Mouse (Mus musculus) yolk sac, embryonic 10.5 days (tissue): ENCODE data around the gene Efnb2.
A peak's percentile ranks its signal among the peaks of the same experiment; 100 is the strongest.

ENCODE experiments used
- DNase-seq: peaks from one replicate; pipeline ENCODE4 v3.0.0-alpha.2; 2017; ENCODE audit warnings: low spot score

Efnb2 gene

DNA sequence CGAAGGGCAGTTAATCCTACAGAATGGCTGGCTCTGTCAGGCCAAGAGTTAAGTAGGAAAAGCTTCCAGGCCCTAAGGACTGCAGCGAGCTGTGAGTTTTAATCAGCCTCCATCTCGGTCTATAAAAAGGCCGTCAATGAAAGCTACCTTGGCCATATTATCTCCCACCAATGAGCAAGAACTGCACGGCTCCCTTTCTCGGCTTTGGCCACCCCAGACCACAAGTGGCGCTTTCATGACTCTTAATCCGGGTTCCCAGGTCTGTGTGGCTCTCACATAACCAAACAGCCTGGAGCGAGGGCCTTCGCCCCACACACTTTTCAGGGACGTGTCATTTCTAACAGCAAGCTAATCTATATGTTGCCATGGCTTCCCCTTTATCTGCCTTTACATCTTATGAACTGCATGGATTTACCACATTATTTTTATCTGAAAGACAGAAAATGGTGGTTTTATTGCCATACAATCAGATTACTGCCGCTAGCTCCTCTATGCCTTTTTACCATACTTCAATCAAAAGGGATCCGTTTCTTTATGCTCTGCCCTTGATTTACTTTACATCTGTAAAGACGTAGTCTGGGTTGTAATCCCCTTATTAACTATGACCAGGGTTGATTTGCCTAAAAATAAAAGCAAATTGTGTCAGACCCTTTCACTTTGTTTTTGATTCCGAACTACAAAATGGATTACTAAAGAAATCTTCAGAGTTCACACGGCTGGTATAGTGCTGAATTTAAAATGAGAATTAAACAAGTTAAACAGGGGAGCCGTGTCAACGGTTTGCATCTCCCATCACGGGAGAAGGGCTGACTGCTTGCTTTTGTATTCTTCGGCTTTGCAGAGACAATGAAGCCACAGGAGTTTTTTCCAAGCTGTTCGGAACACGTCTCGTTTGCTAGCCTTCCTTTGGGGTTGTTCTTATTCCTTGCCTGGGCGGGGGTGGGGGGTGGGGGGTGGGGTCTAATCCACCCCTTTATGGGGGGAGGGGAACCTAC, 5.4 kb downstream of the Efnb2 start:
- DNase-seq: no peak

- no peak for DNase-seq
These were observed 7.0 kb downstream of the Efnb2 start for GRCm38 (mm10) chr8:8653906-8654489.

- no peak for DNase-seq
These were observed 7.7 kb downstream of the Efnb2 start for GRCm38 (mm10) chr8:8653343-8653742.

DNA sequence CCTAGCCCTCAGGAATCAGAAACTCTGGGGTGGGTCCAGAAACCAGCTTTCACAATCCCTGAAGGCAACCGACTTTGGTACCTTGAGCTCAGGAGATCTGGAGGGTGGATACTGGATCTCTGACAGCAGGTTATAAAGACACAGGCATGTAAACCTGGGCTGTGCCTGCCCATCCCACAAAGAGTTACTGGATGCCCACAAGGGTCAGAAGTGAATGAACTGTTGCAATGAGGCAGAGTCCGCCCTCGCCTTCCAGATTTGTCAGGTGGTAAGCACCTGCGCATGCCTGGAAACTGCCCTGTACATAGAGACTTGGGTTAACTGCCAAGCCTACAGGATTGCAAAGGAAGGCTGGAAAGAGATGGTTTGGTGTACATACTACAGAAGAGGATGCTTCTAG, 8.7 kb downstream of the Efnb2 start:
- no peak for DNase-seq

GRCm38 (mm10) chr8:8649944-8650343, 11.1 kb downstream of the Efnb2 start:
- no peak for DNase-seq

DNA sequence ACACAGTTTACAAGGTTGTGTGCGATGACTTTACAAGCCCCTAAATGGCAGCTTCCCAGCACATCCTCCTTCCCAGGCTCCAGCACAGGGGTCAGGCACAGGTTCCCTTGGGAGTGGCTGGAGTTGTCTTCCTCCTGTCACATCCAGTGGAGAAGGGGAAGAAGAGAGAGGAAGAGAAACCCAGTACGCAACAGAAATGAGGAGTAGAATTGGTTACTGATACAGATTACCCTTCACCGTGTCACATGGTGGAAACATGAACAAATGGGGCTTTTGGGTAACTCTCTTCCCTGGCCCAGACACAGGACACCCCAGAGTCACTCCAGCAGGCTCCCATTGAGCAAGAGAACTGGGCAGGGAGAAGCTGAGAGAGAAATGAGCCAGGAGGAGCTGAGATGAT, 11.5 kb downstream of the Efnb2 start:
- DNase-seq: no peak

GRCm38 (mm10) chr8:8648686-8649085, 12.4 kb downstream of the Efnb2 start:
- no peak for DNase-seq

DNA sequence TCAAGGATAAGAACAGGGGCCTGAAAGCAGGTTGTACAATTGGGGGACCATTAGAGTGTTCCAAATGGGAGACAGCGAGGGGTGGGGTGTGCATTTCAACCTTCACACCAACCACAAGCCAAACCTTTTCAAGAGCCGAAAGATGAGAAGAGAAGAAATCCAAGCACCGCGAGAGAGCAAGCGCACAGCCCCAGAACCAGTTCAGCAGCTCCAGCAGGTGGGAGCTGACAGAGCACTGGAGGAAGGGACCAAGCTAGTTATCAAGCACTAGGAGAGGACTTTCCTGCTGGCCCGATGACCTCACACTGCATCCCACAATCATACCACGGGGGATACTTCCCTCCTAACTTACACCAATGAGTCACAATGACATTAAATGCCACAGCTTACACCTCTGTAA, 13.2 kb downstream of the Efnb2 start:
- DNase-seq: no peak

DNA sequence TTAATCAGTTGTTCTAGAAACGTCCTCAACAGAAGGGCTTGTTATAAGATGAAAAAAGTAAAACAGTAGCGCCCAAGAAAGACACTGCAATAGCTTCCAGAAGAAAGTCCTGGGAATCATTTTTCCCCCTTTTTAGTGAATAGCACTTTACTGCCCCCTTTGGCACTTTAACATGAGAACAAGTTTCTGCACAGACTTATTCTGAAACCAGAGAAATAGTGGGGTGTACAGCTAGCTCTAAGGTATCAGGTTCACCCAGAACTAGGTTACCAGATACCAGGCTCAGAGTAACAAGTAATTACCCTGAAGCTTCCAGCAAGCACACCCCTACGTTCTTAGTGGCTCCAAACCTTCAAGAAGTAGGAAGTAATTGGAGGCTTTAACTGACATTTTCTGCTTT, 13.7 kb downstream of the Efnb2 start:
- DNase-seq: no peak

- no peak for DNase-seq
These were observed 16.7 kb downstream of the Efnb2 start for GRCm38 (mm10) chr8:8644160-8644915.

- no peak for DNase-seq
These were observed 20.8 kb downstream of the Efnb2 start for GRCm38 (mm10) chr8:8640264-8640588.

- DNase-seq: no peak
These were observed 21.3 kb downstream of the Efnb2 start for GRCm38 (mm10) chr8:8639569-8640263.

GRCm38 (mm10) chr8:8631394-8631793, 29.6 kb downstream of the Efnb2 start:
- no peak for DNase-seq

GRCm38 (mm10) chr8:8624017-8624416, 37.0 kb downstream of the Efnb2 start:
- no peak for DNase-seq

DNA sequence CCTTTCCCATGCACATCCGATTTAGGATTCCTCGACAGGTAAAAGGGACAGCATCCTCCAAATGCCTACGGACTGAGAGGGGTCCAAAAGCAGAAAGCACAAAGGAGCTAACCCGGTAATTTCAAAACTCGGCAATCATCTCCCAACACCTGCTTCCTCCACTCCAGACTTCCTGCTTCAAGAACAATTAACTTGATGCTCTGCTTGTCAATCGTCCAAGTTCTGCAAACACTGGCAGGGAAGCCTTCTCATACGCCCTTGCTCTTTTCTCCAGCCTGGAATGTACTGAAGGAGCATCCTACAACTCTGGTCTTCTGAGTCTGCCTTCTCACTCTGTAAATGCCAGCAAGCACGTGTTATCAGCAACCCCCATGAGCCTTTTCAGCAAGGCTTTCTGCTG, 37.6 kb downstream of the Efnb2 start:
- no peak for DNase-seq

GRCm38 (mm10) chr8:8622476-8622875, 38.6 kb downstream of the Efnb2 start:
- DNase-seq: no peak

- DNase-seq: no peak
These were observed 39.0 kb downstream of the Efnb2 start for GRCm38 (mm10) chr8:8622031-8622430.

- DNase-seq: no peak
These were observed 39.7 kb downstream of the Efnb2 start for GRCm38 (mm10) chr8:8621236-8621917.

DNA sequence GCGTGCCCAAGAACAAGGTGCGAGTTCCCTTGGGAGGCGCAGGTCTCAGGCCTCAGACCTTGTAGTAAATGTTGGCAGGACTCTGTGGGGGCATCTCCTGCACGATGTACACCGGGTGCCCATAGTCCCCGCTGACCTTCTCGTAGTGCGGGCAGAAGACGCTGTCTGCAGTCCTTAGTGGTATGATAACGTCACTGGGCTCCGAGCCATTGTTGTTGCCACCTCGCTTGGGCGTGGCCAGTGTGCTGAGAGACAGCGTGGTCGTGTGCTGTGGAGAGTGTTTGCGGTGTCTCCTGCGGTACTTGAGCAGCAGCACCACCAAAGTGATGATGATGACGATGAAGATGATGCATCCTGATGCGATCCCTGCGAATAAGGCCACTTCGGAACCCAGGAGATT, 40.5 kb downstream of the Efnb2 start:
- DNase-seq: no peak

DNA sequence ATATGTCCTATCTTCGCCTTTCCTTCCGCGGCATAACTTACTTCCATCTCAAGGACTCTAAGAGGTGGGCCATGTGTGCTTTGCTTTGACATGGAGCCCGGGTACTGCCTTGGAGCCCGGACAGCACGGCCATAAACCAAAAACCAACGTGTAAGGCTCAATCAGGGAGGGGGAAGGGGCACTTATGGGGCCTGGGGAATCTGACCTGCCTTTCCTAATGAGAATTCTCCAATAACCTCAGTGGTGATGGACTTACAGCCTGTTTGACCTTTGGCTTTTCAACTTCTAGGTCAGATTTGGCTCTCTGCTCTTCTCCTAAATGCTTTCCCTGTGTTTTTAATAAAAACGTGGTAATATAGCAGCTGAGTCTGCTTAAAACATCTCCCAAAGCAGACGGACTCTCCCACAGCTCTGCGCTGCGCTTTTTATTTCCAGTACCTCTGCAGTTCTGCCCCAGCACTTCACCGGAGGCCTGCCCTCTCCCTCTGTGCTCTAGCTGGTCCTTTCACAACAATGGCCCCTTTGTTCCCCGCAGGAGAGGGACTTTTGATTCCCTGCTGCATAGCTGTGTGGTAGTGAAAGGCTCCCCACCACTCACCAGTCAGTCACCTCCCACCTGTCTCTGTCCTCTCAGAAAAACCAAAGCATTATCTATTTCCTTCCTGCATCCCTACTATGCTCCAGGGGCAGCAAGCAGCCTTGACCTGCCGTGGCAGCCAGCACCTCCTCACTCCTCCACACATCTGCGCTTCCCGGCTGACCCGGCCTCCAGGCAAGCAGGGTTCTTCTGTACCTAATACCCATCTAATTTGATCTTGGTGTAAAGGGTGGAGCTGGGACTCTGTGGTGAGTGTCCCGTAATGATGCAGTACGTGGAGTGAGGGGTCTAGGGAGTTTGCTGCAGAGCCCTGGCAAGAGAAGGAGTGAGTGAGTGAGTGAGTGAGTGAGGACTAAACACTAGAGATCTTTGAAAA, 41.5 kb downstream of the Efnb2 start:
- peak; percentile 18 for DNase-seq
